Mouse (Mus musculus) heart, postnatal 14 days (tissue): Measurements from ENCODE around the gene Hc. TPM values are rescaled to one million over a fixed set of nuclear protein-coding genes. Genes with fewer than 3 reads are reported as not detected.
A peak's percentile ranks its signal among the peaks of the same experiment; 100 is the strongest.

ENCODE experiments used
- DNase-seq, 2 experiments: peaks; one replicate each; pipeline ENCODE4 v3.0.0; 2021 to 2022
- intact Hi-C: fragments of 180-260 bp; cut with DNase I; formaldehyde crosslinking; loops from one replicate; pipeline ENCODE4 v1.15.1; 2025
- total RNA-seq, 2 experiments: library from RNA; stranded (reverse); gene quantifications; 2 replicates each; pipeline ENCODE4 v1.2.3; 2021

Hc gene
- total RNA-seq, 2 experiments from 2014 or later = not detected

DNA sequence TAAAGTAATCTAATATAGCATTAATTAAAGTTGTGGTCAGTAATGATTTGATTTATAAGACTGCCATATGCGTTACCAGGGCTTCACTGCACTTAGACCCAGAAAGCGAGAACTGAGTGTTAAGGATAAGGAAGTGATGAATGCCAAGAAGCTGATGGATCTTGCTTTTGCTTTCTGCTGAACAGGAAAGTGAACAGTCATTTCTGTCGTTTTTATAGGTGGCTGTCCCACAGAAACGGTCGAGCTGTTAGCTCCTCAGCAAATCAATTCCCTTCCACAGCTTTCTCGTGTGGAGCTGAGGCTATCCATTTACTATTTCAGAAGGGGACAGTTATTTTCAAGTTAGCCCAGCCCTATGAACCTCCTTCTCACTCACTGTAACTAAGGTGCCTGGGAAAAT is 341 bp downstream of the Hc start:
- DNase-seq = no peak
- intact Hi-C loops = no loop called here

DNA sequence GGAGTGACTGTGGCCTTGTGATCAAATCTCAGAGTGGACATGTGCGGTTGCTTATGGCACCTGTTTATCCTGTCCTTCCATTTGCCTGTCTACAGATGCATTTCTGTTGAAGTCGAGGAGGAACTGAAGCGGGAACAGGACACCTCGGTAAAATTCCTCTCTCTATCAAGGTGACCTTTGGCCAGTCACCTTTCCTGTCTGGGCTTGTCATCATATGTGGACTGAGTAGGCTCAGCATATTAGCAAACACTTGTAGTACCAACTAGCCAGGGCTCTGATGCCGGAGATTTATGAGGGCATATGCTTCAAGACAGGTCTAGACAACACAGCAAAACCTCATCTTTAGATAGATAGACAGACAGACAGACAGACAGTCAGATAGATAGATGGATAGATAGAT is 982 bp downstream of the Hc start:
- no peak for DNase-seq
- intact Hi-C loops = no loop called here

DNA sequence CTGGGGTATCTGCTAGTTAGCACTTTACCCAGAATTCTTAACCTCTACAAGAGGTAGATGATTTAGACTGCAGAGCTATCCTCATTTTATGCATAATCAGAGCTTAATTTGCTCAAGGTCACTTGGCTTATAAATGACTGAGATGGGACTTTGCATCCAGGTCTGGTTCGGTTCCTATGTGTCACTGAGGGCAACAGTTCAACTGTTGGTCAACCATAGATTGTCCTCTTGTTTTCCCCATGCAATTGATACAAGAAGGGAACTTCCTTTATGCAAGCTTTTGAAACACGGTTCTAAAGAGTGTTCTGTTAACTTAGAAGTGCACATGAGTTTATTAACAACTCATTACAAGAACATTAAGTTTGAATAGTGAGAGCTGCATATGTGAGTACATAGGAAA is 2.9 kb downstream of the Hc start:
- intact Hi-C loops = no loop called here
- DNase-seq = no peak

- no peak for DNase-seq
- intact Hi-C loops = no loop called here
Observed at GRCm38 (mm10) chr2:35057243-35057642, 4.0 kb downstream of the Hc start.

GRCm38 (mm10) chr2:35048851-35049250 is 12.4 kb downstream of the Hc start:
- intact Hi-C loops = no loop called here
- DNase-seq = peak; percentile 3 to 37

DNA sequence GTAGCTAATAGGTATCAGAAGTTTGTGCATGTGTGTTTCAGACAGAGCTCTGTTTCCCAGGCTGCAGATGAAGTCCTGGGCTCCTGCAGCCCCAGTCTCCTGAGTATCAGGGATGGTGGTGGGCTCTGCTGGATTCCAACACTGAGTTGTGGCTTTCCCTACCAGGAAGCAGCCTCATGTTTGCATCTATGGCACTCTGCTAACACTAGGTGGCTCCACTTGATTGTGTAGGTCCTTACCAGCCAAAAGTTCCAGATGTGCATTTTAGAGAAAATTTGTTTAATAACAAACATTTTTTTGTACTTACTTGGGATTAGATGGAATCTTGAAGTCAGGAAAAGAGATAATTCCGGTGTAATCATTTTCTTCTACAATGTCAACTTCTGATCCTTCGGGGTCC is 16.3 kb downstream of the Hc start:
- intact Hi-C loops = loop anchor here (2.0 kb wide), 1 partner anchor 64 kb away; the partner anchor contains the start of gene Cntrl
- peak; percentile 3 to 35 for DNase-seq

- intact Hi-C loops = no loop called here
- no peak for DNase-seq
Observed at GRCm38 (mm10) chr2:35038580-35039375, 22.5 kb downstream of the Hc start.

DNA sequence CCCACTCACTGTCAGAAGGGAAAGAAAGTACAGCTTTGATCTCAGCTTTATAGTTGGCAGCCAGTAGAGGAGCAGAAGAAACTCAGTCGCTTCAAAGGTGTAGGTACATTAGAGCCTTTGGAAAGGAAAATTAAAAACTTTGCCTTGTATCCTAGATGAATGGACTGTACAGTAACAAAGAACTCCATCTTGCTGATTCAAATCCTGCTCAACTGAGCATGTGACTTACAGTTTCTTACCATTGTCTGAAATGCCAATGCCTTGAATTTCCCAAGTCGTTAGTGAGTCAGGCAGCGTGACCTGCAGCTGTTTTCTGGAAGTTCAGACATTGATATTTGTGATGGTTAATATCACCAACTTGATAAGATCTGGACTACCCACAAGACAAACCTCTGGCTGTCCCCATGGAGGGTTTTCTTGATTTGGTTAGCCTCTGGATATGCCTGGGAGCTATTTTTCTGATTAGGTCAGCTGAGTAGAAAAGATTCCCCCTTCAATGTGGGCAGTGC is 36.5 kb downstream of the Hc start:
- no peak for DNase-seq
- intact Hi-C loops = no loop called here

DNA sequence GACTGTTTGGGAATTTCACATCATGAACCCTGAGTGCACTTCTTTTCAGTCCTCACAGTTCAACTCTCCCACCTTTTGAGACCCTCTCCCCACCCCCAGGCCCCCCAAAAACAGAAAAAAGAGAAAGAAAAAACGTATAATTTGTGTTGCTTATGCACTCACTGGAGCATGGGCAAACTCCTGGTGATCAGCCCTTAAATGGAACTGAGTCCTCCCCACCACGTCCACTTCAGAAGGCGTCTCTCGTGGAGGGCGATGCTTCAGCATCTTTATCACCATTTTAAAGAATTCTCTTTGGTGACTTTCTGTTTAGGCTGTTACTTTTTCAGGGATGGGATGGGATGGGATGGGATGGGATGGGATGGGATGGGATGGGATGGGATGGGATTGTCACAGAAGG is 39.4 kb downstream of the Hc start:
- intact Hi-C loops = no loop called here
- no peak for DNase-seq

DNA sequence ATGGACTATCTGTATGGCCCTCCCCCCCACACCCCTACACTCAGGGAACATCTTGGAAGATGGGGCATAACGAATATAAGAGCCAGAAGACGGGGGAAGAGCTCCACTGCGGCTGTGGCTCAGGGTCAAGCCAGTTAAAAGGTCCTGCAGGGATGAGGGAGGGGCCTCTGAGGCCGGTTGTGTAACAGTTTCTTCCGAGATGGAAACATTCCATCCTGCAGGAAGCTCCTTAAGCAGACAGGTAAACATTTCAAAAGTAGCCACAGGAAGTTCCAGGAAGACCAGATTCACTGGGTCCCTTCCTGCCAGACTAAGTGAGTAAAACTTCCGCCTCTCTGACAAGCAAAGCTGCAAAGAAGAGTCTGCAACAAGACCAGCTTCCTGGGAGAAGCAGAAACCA is 45.4 kb downstream of the Hc start:
- intact Hi-C loops = no loop called here
- DNase-seq = no peak

- DNase-seq = no peak
- intact Hi-C loops = no loop called here
Observed at GRCm38 (mm10) chr2:35011649-35012048, 49.6 kb downstream of the Hc start.

DNA sequence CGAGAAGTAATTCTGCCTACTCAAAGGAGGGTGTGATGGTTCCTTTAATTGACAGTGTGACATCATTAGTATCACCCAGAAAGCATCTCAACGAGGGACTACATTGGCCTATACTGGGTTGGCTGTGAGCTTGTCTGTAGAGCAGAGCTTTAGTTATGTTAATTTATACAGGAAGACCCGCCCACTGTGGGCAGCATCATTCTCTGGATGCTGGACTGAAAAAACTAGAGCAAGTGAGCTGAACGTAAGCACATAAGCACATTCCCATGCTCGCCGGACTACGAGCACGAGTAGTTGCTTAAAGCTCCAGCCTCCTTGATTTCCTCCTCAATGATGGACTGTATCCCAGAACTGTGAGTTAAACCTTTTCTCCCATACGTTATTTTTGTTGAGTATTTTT is 62.3 kb downstream of the Hc start:
- intact Hi-C loops = no loop called here
- no peak for DNase-seq

DNA sequence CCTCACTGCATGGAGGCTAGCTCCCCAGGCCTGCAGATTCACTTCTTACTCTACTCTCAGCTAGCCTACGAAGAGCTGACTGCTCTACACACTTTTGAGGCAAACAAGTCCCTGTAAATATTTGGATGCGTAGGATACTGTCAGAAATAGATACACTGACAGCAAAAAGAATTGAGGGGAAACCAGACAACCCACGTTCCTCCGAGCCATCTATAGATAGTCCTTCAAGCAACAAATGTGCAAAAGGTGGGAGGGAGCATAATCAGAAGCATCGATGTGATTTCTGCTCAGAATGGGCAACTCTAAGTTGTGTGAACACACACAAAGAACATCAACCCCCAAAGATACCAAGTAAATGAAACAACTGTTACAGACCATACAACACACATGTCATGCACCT is 64.7 kb downstream of the Hc start:
- DNase-seq = no peak
- intact Hi-C loops = no loop called here

DNA sequence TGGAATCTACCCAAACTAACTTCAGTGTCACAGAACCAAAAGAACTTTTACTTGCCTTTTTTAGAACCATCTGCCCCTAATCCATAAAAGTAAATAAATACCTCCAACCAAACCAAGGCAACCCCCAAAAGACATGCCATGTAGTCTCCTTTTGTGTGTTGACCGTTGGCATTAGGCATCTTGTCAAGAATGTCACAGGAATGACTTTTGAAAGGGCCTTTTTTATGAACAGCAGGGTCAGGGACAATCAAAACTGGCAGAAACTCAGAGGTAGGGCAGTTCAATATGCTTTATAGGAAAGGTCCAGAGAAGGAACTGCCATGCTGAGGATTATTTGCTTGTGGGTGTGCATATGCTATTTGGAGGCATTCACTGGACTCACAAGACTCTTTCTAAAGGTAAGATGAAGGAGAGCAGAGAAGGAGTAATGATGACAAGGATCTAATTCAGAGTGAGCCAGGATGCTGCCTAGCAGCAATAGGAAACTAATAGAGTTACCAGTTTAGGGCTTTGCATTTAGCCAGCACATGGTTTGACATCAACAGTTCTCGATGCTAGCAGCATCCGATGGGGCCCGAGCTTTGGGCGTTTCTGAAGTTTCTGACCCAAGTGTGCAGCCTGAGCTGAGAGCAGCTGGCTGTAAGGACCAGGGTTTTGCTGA is 67.4 kb downstream of the Hc start:
- DNase-seq = no peak

DNA sequence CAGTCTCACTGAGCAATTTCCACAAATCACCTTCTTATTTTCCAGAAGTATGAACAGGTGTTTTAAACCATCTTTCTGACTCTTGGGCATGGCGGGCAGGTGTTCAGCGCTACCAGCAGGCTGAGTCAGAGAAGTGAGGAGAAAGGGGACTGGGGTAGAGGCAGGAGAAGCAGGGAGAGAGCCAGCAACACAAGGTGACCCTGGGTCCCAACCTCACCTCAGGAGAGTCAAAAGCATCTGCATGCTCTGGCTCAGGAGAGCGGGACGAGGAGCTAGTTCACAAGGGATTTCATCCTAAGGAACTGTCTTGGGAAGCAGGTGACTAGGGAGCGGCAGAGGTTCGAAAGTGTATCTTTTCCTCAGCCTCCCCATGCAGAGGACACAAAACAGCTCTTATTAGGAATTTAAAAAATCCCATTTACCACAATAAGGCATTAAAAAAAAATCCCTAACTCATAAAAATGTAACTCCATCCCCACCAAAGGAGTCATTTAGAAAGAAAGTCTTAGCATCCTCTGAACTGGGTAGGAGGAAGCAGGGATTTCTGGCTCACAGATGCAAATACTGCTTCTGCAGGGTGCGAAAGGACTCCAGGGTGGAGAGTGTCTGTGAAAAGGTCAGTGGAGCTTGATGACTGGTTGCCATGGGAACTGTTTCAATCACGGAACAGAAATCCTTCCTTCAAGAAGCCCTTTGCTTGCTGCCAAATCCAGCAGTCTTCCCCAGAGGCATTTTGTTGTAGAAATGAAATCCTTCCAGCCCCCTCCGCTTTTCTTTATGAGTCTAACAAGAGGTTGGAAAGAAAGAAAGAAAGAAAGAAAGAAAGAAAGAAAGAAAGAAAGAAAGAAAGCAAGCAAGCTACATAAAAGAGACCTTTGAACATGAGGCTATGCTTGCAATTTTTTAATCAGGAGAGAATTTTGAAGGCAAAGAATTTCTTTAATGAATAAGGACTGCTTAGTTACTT is 68.2 kb downstream of the Hc start:
- intact Hi-C loops = no loop called here
- no peak for DNase-seq

More for the DNA sequence above, 67.4 kb downstream of the Hc start:
- intact Hi-C loops = no loop called here

DNA sequence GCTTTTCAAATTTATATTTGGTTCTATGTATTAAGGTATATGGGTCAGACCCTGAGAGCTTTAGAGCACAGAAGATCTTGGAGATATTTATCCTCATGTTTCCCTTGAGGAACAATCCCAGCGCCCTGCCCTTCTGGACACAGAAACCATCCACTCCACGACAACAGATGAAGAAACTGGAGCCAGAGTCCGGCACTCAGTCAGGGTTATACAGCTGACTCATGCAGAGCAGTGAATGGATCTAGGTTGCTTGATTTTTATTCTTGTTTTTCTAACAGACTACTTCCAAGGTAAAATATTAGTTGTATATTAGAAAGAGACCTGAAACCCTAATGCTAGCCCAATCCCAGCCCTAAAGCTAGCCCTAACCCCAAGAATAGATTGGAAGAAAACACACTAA is 69.3 kb downstream of the Hc start:
- no peak for DNase-seq
- intact Hi-C loops = no loop called here

- intact Hi-C loops = no loop called here
- no peak for DNase-seq
Observed at GRCm38 (mm10) chr2:34989749-34990148, 71.5 kb downstream of the Hc start.

DNA sequence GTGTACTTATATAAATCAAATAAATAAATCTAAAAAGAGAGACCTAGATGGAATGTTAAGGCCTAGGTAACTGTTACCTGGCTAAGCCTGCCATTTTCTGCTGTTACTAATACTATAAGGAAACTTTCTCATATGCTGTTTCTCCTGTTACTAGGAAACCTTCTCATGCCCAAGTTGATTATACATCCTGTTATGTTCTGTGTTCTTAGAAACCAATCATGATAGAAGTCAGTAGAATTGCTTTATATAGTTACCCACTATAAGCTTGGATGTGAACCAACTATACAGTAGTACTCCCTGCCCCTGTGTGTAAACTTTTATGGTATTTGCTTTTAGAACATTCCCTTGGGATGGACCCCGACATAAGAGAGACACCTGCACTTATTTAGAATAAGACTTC is 73.6 kb downstream of the Hc start:
- intact Hi-C loops = no loop called here
- no peak for DNase-seq

DNA sequence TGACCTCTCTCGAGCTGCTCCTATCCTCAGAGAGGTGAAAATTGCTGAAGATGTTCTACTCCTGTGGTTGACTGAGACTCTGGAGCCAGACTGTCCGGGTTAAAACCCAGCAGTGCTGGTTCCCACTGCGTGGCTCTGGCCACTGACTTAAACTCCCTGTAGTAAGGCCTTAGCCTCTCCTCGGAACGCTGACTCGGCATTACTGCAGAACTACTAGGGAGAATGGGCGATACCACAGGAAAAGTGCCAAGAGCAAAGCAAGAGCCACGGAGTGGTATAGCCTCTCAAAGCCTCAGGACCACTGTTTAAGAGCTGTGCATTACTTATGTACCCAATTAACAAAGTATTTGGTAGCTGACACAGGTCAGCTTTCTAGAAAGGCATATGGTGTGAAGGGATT is 76.4 kb downstream of the Hc start:
- DNase-seq = no peak
- intact Hi-C loops = no loop called here

GRCm38 (mm10) chr2:34982906-34983698 is 78.1 kb downstream of the Hc start:
- intact Hi-C loops = no loop called here
- DNase-seq = peak; percentile 26 to 39
